1 mouse cellular context compared by ENCODE assay signal in genomic region chr17:35829737-35830136, GRCm38 (mm10).
TF ChIP-seq lines count a peak whose summit lies in the region.

No protein-coding gene starts in this region.

TF ChIP-seq in CH12.LX, 34 proteins besides CTCF, POLR2A, EP300 and RAD21 (continued from another document):
- TF ChIP-seq KAT2A (IDR thresholded peaks at IDR 0.05; ENCODE audit: insufficient replicate concordance, low read length), result no peak
- no peak for TF ChIP-seq ZMIZ1 (IDR thresholded peaks at IDR 0.05; ENCODE audit: low read depth, low read length)
- no peak for TF ChIP-seq TCF12 (IDR thresholded peaks at IDR 0.05; ENCODE audit: low read depth, low read length)
